13 mouse cellular contexts compared by ENCODE assay signal in the genomic region with DNA sequence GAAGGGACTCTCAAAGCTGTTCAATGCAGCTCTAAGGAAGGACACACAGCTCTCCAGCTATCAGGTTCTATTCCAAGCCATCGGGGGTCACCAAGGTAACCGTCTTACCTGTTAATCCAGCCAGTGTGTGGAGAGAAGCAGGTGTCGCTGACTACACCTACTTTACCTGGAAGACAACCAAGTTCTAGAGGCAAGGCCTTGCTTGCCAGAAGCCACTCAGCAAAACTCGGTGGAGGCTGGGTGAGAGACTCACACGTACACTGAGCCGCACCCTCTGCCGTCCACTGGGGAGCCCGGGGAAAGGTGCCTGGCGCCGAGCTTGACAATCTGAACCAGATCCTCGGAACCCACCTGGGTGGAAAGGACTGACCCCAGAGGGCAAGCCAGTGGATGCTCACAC.
DNase-seq lines count a peak whose midpoint lies in the region.
"Had no signal": no experiment of that assay in that cellular context is flagged by ENCODE, and none has a peak within 500 bp of the region (broad histone marks: within the 10 kb centered on the region; RNA-seq: fewer than 3 reads in every experiment).

No protein-coding gene starts in this region.

- DNase-seq in cerebellum, adult 18-20 months = peak; percentile 32 to 43
- no peak for DNase-seq in cerebellum, postnatal 10 days
- peak; percentile 44 for DNase-seq in kidney, adult 9 months
- no peak for DNase-seq in kidney, adult 11 months
- DNase-seq in lung, adult 18-20 months = peak; percentile 71 to 85
- peak; percentile 47 to 65 for DNase-seq in lung, postnatal 4 days
- no peak for DNase-seq in Muller cell, postnatal 12 days (ENCODE audit: inconsistent ontology term)
- no peak for DNase-seq in spleen, adult 12 weeks (ENCODE audit: low spot score)
- DNase-seq: adrenal gland, postnatal 36 days; forebrain, postnatal 0 days; gastrocnemius, postnatal 14 days; right cerebral cortex, postnatal 14 days; thymus, adult 18-20 months had no signal

Comparison
In these comparisons a context has a peak if more than half of its experiments do, and no peak if none do; other contexts are left out.
1. DNase-seq: peak in cerebellum, adult 18-20 months (2 of 2), kidney, adult 9 months (single experiment), lung, adult 18-20 months (2 of 2) and lung, postnatal 4 days (2 of 2); none in cerebellum, postnatal 10 days (0 of 2), kidney, adult 11 months (single experiment), Muller cell, postnatal 12 days (single experiment) and spleen, adult 12 weeks (single experiment).